Mouse (Mus musculus) CH12.LX (cell line): ENCODE measurements at regions not wholly inside any gene's neighbourhood (a gene's known extent, or its start where the extent isn't known, plus 50 kb on each side); places are given as distances from the start of the nearest gene placed in this dataset.

Experiments
- CHD1 ChIP-seq: IDR thresholded peaks from 2 replicates; pipeline ENCODE4 v1.6.1; 2012; ENCODE audit warnings: low read depth, low read length, improper control_type of control experiment, inconsistent platforms
- CTCF ChIP-seq, 2 experiments: IDR thresholded peaks in 1 of 2; conservative IDR thresholded peaks in 1 of 2; 2 replicates each; pipeline ENCODE4 v1.5.1; 2011 to 2012; ENCODE audit warnings: low read depth in 2 of 2, low read length in 2 of 2, improper control_type of control experiment in 1 of 2, inconsistent platforms in 1 of 2, mild to moderate bottlenecking in 1 of 2, moderate library complexity in 1 of 2
- E2F4 ChIP-seq: IDR thresholded peaks from 2 replicates; pipeline ENCODE4 v1.6.1; 2011; ENCODE audit warnings: low read depth, low read length, improper control_type of control experiment; ENCODE audit not compliant: insufficient replicate concordance
- JUND ChIP-seq: conservative IDR thresholded peaks from 2 replicates; pipeline ENCODE4 v1.6.1; 2011; ENCODE audit warnings: low read depth, low read length, improper control_type of control experiment
- KAT2A ChIP-seq: IDR thresholded peaks from 2 replicates; pipeline ENCODE4 v1.6.1; 2012; ENCODE audit warnings: low read length, improper control_type of control experiment, inconsistent platforms; ENCODE audit not compliant: insufficient replicate concordance
- MAFK ChIP-seq: IDR thresholded peaks from 2 replicates; pipeline ENCODE4 v1.6.1; 2011; ENCODE audit warnings: low read length, improper control_type of control experiment; ENCODE audit not compliant: insufficient replicate concordance
- MEF2A ChIP-seq: IDR thresholded peaks from 2 replicates; pipeline ENCODE4 v1.6.1; 2014; ENCODE audit warnings: low read depth, mild to moderate bottlenecking, inconsistent platforms, low read length, improper control_type of control experiment, borderline replicate concordance
- MXI1 ChIP-seq: IDR thresholded peaks from 2 replicates; pipeline ENCODE4 v1.6.1; 2011; ENCODE audit warnings: mild to moderate bottlenecking, low read depth, low read length, improper control_type of control experiment
- POLR2A ChIP-seq: IDR thresholded peaks from 2 replicates; pipeline ENCODE4 v1.6.1; 2011; ENCODE audit warnings: low read depth, mild to moderate bottlenecking, improper control_type of control experiment, low read length
- SMC3 ChIP-seq: IDR thresholded peaks from 2 replicates; pipeline ENCODE4 v1.6.1; 2011; ENCODE audit warnings: low read depth, low read length, improper control_type of control experiment
- UBTF ChIP-seq: IDR thresholded peaks from 2 replicates; pipeline ENCODE4 v1.6.1; 2012; ENCODE audit warnings: low read depth, mild to moderate bottlenecking, inconsistent platforms, low read length, improper control_type of control experiment, moderate library complexity
- USF1 ChIP-seq: IDR thresholded peaks from 2 replicates; pipeline ENCODE4 v1.6.1; 2014; ENCODE audit warnings: low read depth, mild to moderate bottlenecking, inconsistent platforms, low read length, improper control_type of control experiment
- ZC3H11A ChIP-seq: IDR thresholded peaks from 2 replicates; pipeline ENCODE4 v1.6.1; 2012; ENCODE audit warnings: low read depth, mild to moderate bottlenecking, inconsistent platforms, low read length, improper control_type of control experiment
- ZKSCAN1 ChIP-seq: IDR thresholded peaks from 2 replicates; pipeline ENCODE4 v1.6.1; 2012; ENCODE audit warnings: low read depth, inconsistent platforms, low read length, improper control_type of control experiment, borderline replicate concordance

DNA sequence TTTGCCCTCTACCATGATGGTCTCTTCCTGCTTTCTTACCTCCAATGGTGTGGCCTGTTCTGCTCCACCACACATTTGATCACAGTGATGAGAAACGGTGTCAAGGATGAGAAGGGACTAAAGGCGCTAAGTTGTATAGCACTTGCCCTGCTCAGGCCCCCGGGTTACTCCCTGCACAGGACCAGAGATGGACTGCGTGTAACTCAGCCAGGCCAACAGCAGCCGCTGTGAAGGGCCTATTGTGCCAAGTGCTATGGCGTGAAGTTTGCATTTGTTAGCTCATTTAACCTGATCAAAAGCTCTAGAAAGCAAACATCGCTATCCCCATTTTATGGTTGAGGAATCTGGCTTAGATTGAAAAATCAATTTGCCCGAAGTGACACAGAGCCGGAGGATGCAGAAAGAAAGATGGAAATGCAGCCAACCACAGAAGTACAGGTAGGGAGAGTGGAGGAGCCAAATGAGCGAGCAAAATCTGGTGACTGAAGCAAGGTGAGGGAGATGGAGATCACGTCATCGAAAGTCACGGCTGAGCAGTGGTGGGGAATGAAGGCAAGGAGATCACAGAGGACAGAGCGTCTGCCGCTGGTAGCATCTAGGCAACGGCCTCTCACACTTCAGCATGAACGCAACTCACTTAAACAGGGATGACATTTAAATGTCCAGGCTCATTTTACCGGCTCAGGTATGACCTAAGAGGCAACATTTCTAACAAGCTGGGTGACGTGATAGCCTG, 78.3 kb upstream of the Fer start:
- TF ChIP-seq JUND (no peak), POLR2A (no peak), ZKSCAN1 (no peak), USF1 (no peak), MEF2A (no peak), CTCF (conservative IDR thresholded peaks at IDR 0.05 in 1 of 2, IDR thresholded peaks at IDR 0.05 in 1 of 2; ENCODE audit: low read depth in 2 of 2, low read length in 2 of 2) (no peak), MXI1 (no peak), E2F4 (no peak), MAFK (no peak), SMC3 (no peak), ZC3H11A (no peak), CHD1 (no peak), KAT2A (no peak), UBTF (no peak)
